Mouse (Mus musculus) lung, adult 2 months (tissue): ENCODE measurements around the gene Gapt. TPM values are rescaled to one million over a fixed set of nuclear protein-coding genes. Genes with fewer than 3 reads are reported as not detected.
"Not testable (repeated sequence)": the region's sequence is repeated elsewhere in the genome, so short reads cannot be mapped to it uniquely, and the experiment has no call there.

Source experiments
- DNase-seq: peaks from one replicate; pipeline ENCODE4 v3.0.0; 2022
- H3K4me1 ChIP-seq: fragments of 200-500 bp; 2 replicates; pipeline ENCODE4 v1.6.1; 2011; ENCODE audit warnings: low read length; ENCODE audit not compliant: control insufficient read depth, insufficient read depth
- H3K4me3 ChIP-seq: fragments of 200-500 bp; replicated peaks from 2 replicates; pipeline ENCODE3; 2011; ENCODE audit warnings: low read depth, mild to moderate bottlenecking, control low read depth, low read length; ENCODE audit errors: extremely low read depth
- CTCF ChIP-seq: fragments of 200-500 bp; IDR thresholded peaks from 2 replicates; pipeline ENCODE4 v1.5.1; 2011; ENCODE audit warnings: mild to moderate bottlenecking, low read length, control low read depth; ENCODE audit not compliant: insufficient read depth
- POLR2A ChIP-seq: fragments of 200-500 bp; IDR thresholded peaks from 2 replicates; pipeline ENCODE4 v1.6.1; 2011; ENCODE audit warnings: low read depth, mild to moderate bottlenecking, control low read depth, low read length, borderline replicate concordance; ENCODE audit errors: extremely low read depth
- WGBS: fragments of 180-500 bp; shearing (Covaris S2); methylation state at CpG from one replicate; pipeline ENCODE4 v1.1.7; 2018; 5-methylcytosine and 5-hydroxymethylcytosine counted together
- polyA plus RNA-seq: library from polyadenylated mRNA; depleted of rRNA; stranded (reverse); fragments of >200 nt; gene quantifications from 2 replicates; pipeline ENCODE4 v1.2.3, GENCODE M21; 2012; rRNA removed

Gene Gapt
- 0.59 and 1.5 TPM in 2 replicates for polyA plus RNA-seq

- H3K4me3 ChIP-seq = no peak within 1 kb of the TSS
- H3K4me1 ChIP-seq = no peaks in the 10 kb centered on the region
- 47% methylated on average over 2 of the region's 2 CpGs for WGBS
- DNase-seq = no peak
- TF ChIP-seq POLR2A = no peak
- no peak for TF ChIP-seq CTCF
Observed at GRCm38 (mm10) chr13:110356941-110357340, at the start of gene Gapt. Gapt (minus strand) TSS chr13:110357199.

GRCm38 (mm10) chr13:110406152-110406551 is 49.2 kb upstream of the Gapt start:
- 63% methylated on average over 5 of the region's 5 CpGs for WGBS
- no peak for DNase-seq
- no peak for TF ChIP-seq POLR2A
- TF ChIP-seq CTCF = no peak
- Histone ChIP-seq H3K4me3 (no peak overlapping the region), H3K4me1 (no peaks in the 10 kb centered on the region; the same call in 1 of the 2 replicates)

- 86% methylated on average over 5 of the region's 5 CpGs for whole genome bisulfite sequencing
- H3K4me1 ChIP-seq, DNase-seq: not testable (repeated sequence)
Observed at GRCm38 (mm10) chr13:110404686-110405085, 47.7 kb upstream of the Gapt start.

GRCm38 (mm10) chr13:110404059-110404458 is 47.1 kb upstream of the Gapt start:
- no peak for DNase-seq
- no peak for TF ChIP-seq POLR2A
- TF ChIP-seq CTCF = no peak
- whole genome bisulfite sequencing = 50% methylated on average over 8 of the region's 8 CpGs
- Histone ChIP-seq H3K4me3 (no peak overlapping the region), H3K4me1 (no peaks in the 10 kb centered on the region; the same call in 1 of the 2 replicates)

More at GRCm38 (mm10) chr13:110404686-110405085, 47.7 kb upstream of the Gapt start:
- not testable (repeated sequence) for H3K4me3 ChIP-seq

- WGBS = 72% methylated on average over 2 of the region's 2 CpGs
- peaks cover 9% of the 10 kb centered on the region; the same call in 1 of the 2 replicates for H3K4me1 ChIP-seq
- DNase-seq = no peak
Observed at GRCm38 (mm10) chr13:110401877-110402276, 44.9 kb upstream of the Gapt start.

GRCm38 (mm10) chr13:110401443-110401842 is 44.4 kb upstream of the Gapt start:
- peaks cover 9% of the 10 kb centered on the region; the same call in 1 of the 2 replicates for H3K4me1 ChIP-seq
- TF ChIP-seq POLR2A = no peak
- no peak for TF ChIP-seq CTCF
- WGBS = 57% methylated on average over 3 of the region's 3 CpGs
- no peak overlapping the region for H3K4me3 ChIP-seq
- no peak for DNase-seq

More at GRCm38 (mm10) chr13:110401877-110402276, 44.9 kb upstream of the Gapt start:
- TF ChIP-seq POLR2A (no peak), CTCF (no peak)
- H3K4me3 ChIP-seq = no peak overlapping the region

- TF ChIP-seq POLR2A (0 out of 2 replicates have a peak, but pooled peaks have one; percentile 13), CTCF (no peak)
- Histone ChIP-seq H3K4me3 (peak overlapping the region; percentile 43), H3K4me1 (peaks cover 9% of the 10 kb centered on the region; the same call in 1 of the 2 replicates)
- WGBS = 49% methylated on average over 24 of the region's 24 CpGs
- DNase-seq = peak; percentile 23
Observed at GRCm38 (mm10) chr13:110398513-110399270, 41.7 kb upstream of the Gapt start.

GRCm38 (mm10) chr13:110397750-110398149 is 40.8 kb upstream of the Gapt start:
- Histone ChIP-seq H3K4me3 (peak overlapping the region; percentile 39), H3K4me1 (peaks cover 9% of the 10 kb centered on the region; the same call in 1 of the 2 replicates)
- DNase-seq = peak; percentile 26
- TF ChIP-seq CTCF (no peak), POLR2A (no peak)
- 46% methylated on average over 8 of the region's 8 CpGs for WGBS

GRCm38 (mm10) chr13:110395916-110396685 is 39.1 kb upstream of the Gapt start:
- peak; percentile 27 for DNase-seq
- H3K4me1 ChIP-seq = peaks cover 9% of the 10 kb centered on the region; the same call in 1 of the 2 replicates
- TF ChIP-seq CTCF (no peak), POLR2A (no peak)
- 7% methylated on average over 21 of the region's 21 CpGs for WGBS
- peak overlapping the region; percentile 85 for H3K4me3 ChIP-seq
